Mouse (Mus musculus) hindbrain, embryonic 13.5 days (tissue): ENCODE data around the gene Naa80. TPM values are rescaled to one million over a fixed set of nuclear protein-coding genes. Genes with fewer than 3 reads are reported as not detected.
A peak's percentile ranks its signal among the peaks of the same experiment; 100 is the strongest.

ENCODE experiments used
- ATAC-seq: fragments of 200-750 bp; cut with Nextera tagmentation; 2 replicates; pipeline ENCODE4 v1.8.0; 2017; ENCODE audit warnings: moderate TSS enrichment; ENCODE audit not compliant: low FRiP score
- H3K27ac ChIP-seq: fragments of 300-500 bp; sonication (generic); 2 replicates; pipeline ENCODE4 v1.5.1; 2015; ENCODE audit warnings: inconsistent platforms, mild to moderate bottlenecking, moderate library complexity
- H3K27me3 ChIP-seq: fragments of 300-500 bp; sonication (generic); 2 replicates; pipeline ENCODE4 v1.6.1; 2015; ENCODE audit warnings: mild to moderate bottlenecking, inconsistent platforms
- H3K36me3 ChIP-seq: fragments of 300-500 bp; sonication (generic); 2 replicates; pipeline ENCODE4 v1.6.1; 2015; ENCODE audit warnings: mild to moderate bottlenecking, inconsistent platforms
- H3K4me1 ChIP-seq: fragments of 300-500 bp; sonication (generic); replicated peaks from 2 replicates; pipeline ENCODE4 v1.6.1; 2015; ENCODE audit warnings: inconsistent platforms
- H3K4me2 ChIP-seq: fragments of 300-500 bp; sonication (generic); 2 replicates; pipeline ENCODE4 v1.6.1; 2015; ENCODE audit warnings: inconsistent platforms, mild to moderate bottlenecking, moderate library complexity
- H3K4me3 ChIP-seq: fragments of 300-500 bp; sonication (generic); 2 replicates; pipeline ENCODE4 v1.5.1; 2015; ENCODE audit warnings: mild to moderate bottlenecking, inconsistent platforms
- H3K9ac ChIP-seq: fragments of 300-500 bp; sonication (generic); 2 replicates; pipeline ENCODE4 v1.6.1; 2015; ENCODE audit warnings: mild to moderate bottlenecking, inconsistent platforms
- H3K9me3 ChIP-seq: fragments of 300-500 bp; sonication (generic); 2 replicates; pipeline ENCODE4 v1.6.1; 2016; ENCODE audit warnings: inconsistent platforms
- WGBS: fragments of 180-500 bp; shearing (Covaris S2); methylation state at CpG from one replicate; pipeline ENCODE4 v1.1.7; 2015; 5-methylcytosine and 5-hydroxymethylcytosine counted together
- polyA plus RNA-seq: library from polyadenylated mRNA; unstranded; fragments of >200 nt; fragmentation: Nextera tagmentation; extraction: Ambion mirVana; gene quantifications from 2 replicates; pipeline ENCODE4 v1.2.1, GENCODE M21; 2015

Gene Naa80
- polyA plus RNA-seq, 1 experiment from 2014 or later: 14.1 TPM

- H3K4me1 ChIP-seq: peaks cover 100% of the 10 kb centered on the region
- no peak overlapping the region for H3K4me3 ChIP-seq
- 26% methylated on average over 4 of the region's 4 CpGs for WGBS
- H3K9ac ChIP-seq: peak overlapping the region; percentile 94
- peak overlapping the region; percentile 95 for H3K4me2 ChIP-seq
- ATAC-seq: no peak
- no peaks in the 10 kb centered on the region for H3K9me3 ChIP-seq
- peaks cover 8% of the 10 kb centered on the region; the same call in 1 of the 2 replicates for H3K36me3 ChIP-seq
- H3K27ac ChIP-seq: peak overlapping the region; percentile 97
- no peaks in the 10 kb centered on the region for H3K27me3 ChIP-seq
These were observed 50.7 kb downstream of the Naa80 start for GRCm38 (mm10) chr9:107629411-107629730.

GRCm38 (mm10) chr9:107629901-107630425 lies 51.3 kb downstream of the Naa80 start:
- Histone ChIP-seq H3K4me2 (peak overlapping the region; percentile 95), H3K4me1 (peaks cover 97% of the 10 kb centered on the region), H3K9me3 (no peaks in the 10 kb centered on the region), H3K36me3 (peaks cover 2% of the 10 kb centered on the region; the same call in 1 of the 2 replicates), H3K27ac (peak overlapping the region; percentile 97), H3K27me3 (no peaks in the 10 kb centered on the region), H3K4me3 (peak overlapping the region; percentile 25), H3K9ac (peak overlapping the region; percentile 94)
- WGBS: 7% methylated on average over 14 of the region's 14 CpGs
- ATAC-seq: peak; percentile 4

GRCm38 (mm10) chr9:107630576-107630975 lies 51.9 kb downstream of the Naa80 start:
- Histone ChIP-seq H3K4me3 (peak overlapping the region; percentile 25), H3K9ac (peak overlapping the region; percentile 94), H3K27ac (peak overlapping the region; percentile 97), H3K4me2 (peak overlapping the region; percentile 95), H3K27me3 (no peaks in the 10 kb centered on the region), H3K9me3 (no peaks in the 10 kb centered on the region), H3K36me3 (no peaks in the 10 kb centered on the region), H3K4me1 (peaks cover 93% of the 10 kb centered on the region)
- ATAC-seq: peak; percentile 15
- WGBS: 2% methylated on average over 4 of the region's 4 CpGs

- H3K27ac ChIP-seq: peak overlapping the region; percentile 97
- no peaks in the 10 kb centered on the region for H3K36me3 ChIP-seq
- H3K4me2 ChIP-seq: peak overlapping the region; percentile 95
- peak overlapping the region; percentile 84; the same call in 1 of the 2 replicates for H3K4me3 ChIP-seq
- H3K9me3 ChIP-seq: no peaks in the 10 kb centered on the region
- H3K4me1 ChIP-seq: peaks cover 93% of the 10 kb centered on the region
- peak overlapping the region; percentile 94 for H3K9ac ChIP-seq
- ATAC-seq: no peak
- no peaks in the 10 kb centered on the region for H3K27me3 ChIP-seq
- 22% methylated on average over 9 of the region's 9 CpGs for WGBS
These were observed 52.7 kb downstream of the Naa80 start for GRCm38 (mm10) chr9:107631311-107631826.

- Histone ChIP-seq H3K4me2 (peak overlapping the region; percentile 95), H3K36me3 (no peaks in the 10 kb centered on the region), H3K27ac (peak overlapping the region; percentile 97), H3K9me3 (no peaks in the 10 kb centered on the region), H3K4me1 (peaks cover 92% of the 10 kb centered on the region), H3K9ac (peak overlapping the region; percentile 94), H3K4me3 (peak overlapping the region; percentile 84), H3K27me3 (no peaks in the 10 kb centered on the region)
- no peak for ATAC-seq
- WGBS: 59% methylated on average over 8 of the region's 8 CpGs
These were observed 53.2 kb downstream of the Naa80 start for GRCm38 (mm10) chr9:107631861-107632260.

- 16% methylated on average over 6 of the region's 6 CpGs for WGBS
- H3K9me3 ChIP-seq: no peaks in the 10 kb centered on the region
- no peak for ATAC-seq
These were observed 53.8 kb downstream of the Naa80 start for GRCm38 (mm10) chr9:107632478-107632877.

GRCm38 (mm10) chr9:107633091-107633660 lies 54.5 kb downstream of the Naa80 start:
- Histone ChIP-seq H3K27ac (peak overlapping the region; percentile 97), H3K4me3 (peak overlapping the region; percentile 84), H3K9me3 (no peaks in the 10 kb centered on the region), H3K9ac (peak overlapping the region; percentile 94), H3K36me3 (no peaks in the 10 kb centered on the region), H3K27me3 (no peaks in the 10 kb centered on the region), H3K4me1 (peaks cover 91% of the 10 kb centered on the region), H3K4me2 (peak overlapping the region; percentile 95)
- no peak for ATAC-seq
- under 1% methylated on average over 32 of the region's 33 CpGs for WGBS

More at GRCm38 (mm10) chr9:107632478-107632877, 53.8 kb downstream of the Naa80 start:
- H3K4me1 ChIP-seq: peaks cover 92% of the 10 kb centered on the region
- no peaks in the 10 kb centered on the region for H3K27me3 ChIP-seq
- peak overlapping the region; percentile 84 for H3K4me3 ChIP-seq
- H3K36me3 ChIP-seq: no peaks in the 10 kb centered on the region
- peak overlapping the region; percentile 97 for H3K27ac ChIP-seq
- peak overlapping the region; percentile 95 for H3K4me2 ChIP-seq
- peak overlapping the region; percentile 94 for H3K9ac ChIP-seq

Other genes with a start within 250 kb of the Naa80 start
- 17.0 and 17.4 TPM in 2 replicates for gene Hemk1, start 240.5 kb upstream of the Naa80 start, polyA plus RNA-seq
- gene 6430571L13Rik, start 238.3 kb upstream of the Naa80 start, polyA plus RNA-seq: 7.8 and 8.3 TPM in 2 replicates
- 7.6 and 8.3 TPM in 2 replicates for gene Cacna2d2, start 179.3 kb upstream of the Naa80 start, polyA plus RNA-seq
- 44.7 and 46.0 TPM in 2 replicates for gene Tmem115, start 44.9 kb upstream of the Naa80 start, polyA plus RNA-seq
- 38.9 and 39.1 TPM in 2 replicates for gene Cyb561d2, start 36.7 kb upstream of the Naa80 start, polyA plus RNA-seq
- 68.6 and 71.1 TPM in 2 replicates for gene Nprl2, start 36.7 kb upstream of the Naa80 start, polyA plus RNA-seq
- gene Zmynd10, start 31.6 kb upstream of the Naa80 start, polyA plus RNA-seq: 2.6 and 4.0 TPM in 2 replicates
- 36.7 and 36.9 TPM in 2 replicates for gene Rassf1, start 27.3 kb upstream of the Naa80 start, polyA plus RNA-seq
- 105 and 108 TPM in 2 replicates for gene Tusc2, start 15.6 kb upstream of the Naa80 start, polyA plus RNA-seq
- gene Hyal2, start 10.9 kb upstream of the Naa80 start, polyA plus RNA-seq: 80.4 and 87.1 TPM in 2 replicates
- gene Hyal1, start 2.0 kb upstream of the Naa80 start, polyA plus RNA-seq: 7.4 and 8.4 TPM in 2 replicates
- 1.3 and 1.6 TPM in 2 replicates for gene Hyal3, start 1.9 kb downstream of the Naa80 start, polyA plus RNA-seq
- 11.8 and 14.1 TPM in 2 replicates for gene Ifrd2, start 8.8 kb downstream of the Naa80 start, polyA plus RNA-seq
- 3.4 and 4.2 TPM in 2 replicates for gene Sema3b, start 30.3 kb downstream of the Naa80 start, polyA plus RNA-seq
- gene Gnai2, start 56.5 kb downstream of the Naa80 start, polyA plus RNA-seq: 335 and 338 TPM in 2 replicates
- gene Slc38a3, start 90.6 kb downstream of the Naa80 start, polyA plus RNA-seq: 25.3 and 26.2 TPM in 2 replicates
- gene Gnat1, start 100.8 kb downstream of the Naa80 start, polyA plus RNA-seq: 1.8 TPM in 2 replicates
- 16.4 and 17.0 TPM in 2 replicates for gene Sema3f, start 131.6 kb downstream of the Naa80 start, polyA plus RNA-seq
- 277 and 286 TPM in 2 replicates for gene Rbm5, start 192.1 kb downstream of the Naa80 start, polyA plus RNA-seq